Mouse (Mus musculus) layer of hippocampus, postnatal 36 days (tissue): ENCODE results near the gene Spocd1. TPM values are rescaled to one million over a fixed set of nuclear protein-coding genes. Genes with fewer than 3 reads are reported as not detected.
A peak's percentile ranks its signal among the peaks of the same experiment; 100 is the strongest.
"Not testable (repeated sequence)": the region's sequence is repeated elsewhere in the genome, so short reads cannot be mapped to it uniquely, and the experiment has no call there.

ENCODE experiments used
- DNase-seq, 2 experiments: peaks; one replicate each; pipeline ENCODE4 v3.0.0; 2022
- total RNA-seq, 2 experiments: library from RNA; stranded (reverse); gene quantifications; 2 replicates each; pipeline ENCODE4 v1.2.3; 2021

Gene Spocd1
- total RNA-seq = under 1 TPM; 0.51 to 0.55 TPM

GRCm38 (mm10) chr4:129928949-129929348 is at the start of gene Spocd1:
Spocd1 (plus strand) TSS chr4:129929249.
- DNase-seq = no peak

GRCm38 (mm10) chr4:129880615-129881014 is 48.4 kb upstream of the Spocd1 start:
- no peak for DNase-seq

GRCm38 (mm10) chr4:129881661-129882060 is 47.4 kb upstream of the Spocd1 start:
- no peak for DNase-seq

- peak; percentile 41 to 46 for DNase-seq
Measured at GRCm38 (mm10) chr4:129882555-129883293, 46.3 kb upstream of the Spocd1 start.

GRCm38 (mm10) chr4:129884041-129884930 is 44.8 kb upstream of the Spocd1 start:
- DNase-seq = peak; percentile 27 to 31

- DNase-seq = no peak
Measured at GRCm38 (mm10) chr4:129889661-129890060, 39.4 kb upstream of the Spocd1 start.

GRCm38 (mm10) chr4:129890094-129890493 is 39.0 kb upstream of the Spocd1 start:
- DNase-seq = no peak

- no peak for DNase-seq
Measured at GRCm38 (mm10) chr4:129894861-129895260, 34.2 kb upstream of the Spocd1 start.

- not testable (repeated sequence) for DNase-seq
Measured at GRCm38 (mm10) chr4:129898815-129899214, 30.2 kb upstream of the Spocd1 start.

- no peak for DNase-seq
Measured at GRCm38 (mm10) chr4:129902394-129902793, 26.7 kb upstream of the Spocd1 start.

GRCm38 (mm10) chr4:129903577-129903976 is 25.5 kb upstream of the Spocd1 start:
- no peak for DNase-seq

GRCm38 (mm10) chr4:129905032-129905431 is 24.0 kb upstream of the Spocd1 start:
- DNase-seq = no peak

- no peak for DNase-seq
Measured at GRCm38 (mm10) chr4:129906016-129906415, 23.0 kb upstream of the Spocd1 start.

- DNase-seq = no peak
Measured at GRCm38 (mm10) chr4:129908836-129909235, 20.2 kb upstream of the Spocd1 start.

- DNase-seq = no peak
Measured at GRCm38 (mm10) chr4:129909261-129909731, 19.8 kb upstream of the Spocd1 start.

- DNase-seq = no peak
Measured at GRCm38 (mm10) chr4:129912998-129913397, 16.1 kb upstream of the Spocd1 start.

- no peak for DNase-seq
Measured at GRCm38 (mm10) chr4:129913761-129914644, 15.0 kb upstream of the Spocd1 start.

- no peak for DNase-seq
Measured at GRCm38 (mm10) chr4:129914686-129915085, 14.4 kb upstream of the Spocd1 start.

GRCm38 (mm10) chr4:129915349-129915988 is 13.6 kb upstream of the Spocd1 start:
- no peak for DNase-seq

GRCm38 (mm10) chr4:129916159-129916558 is 12.9 kb upstream of the Spocd1 start:
- no peak for DNase-seq

- no peak for DNase-seq
Measured at GRCm38 (mm10) chr4:129917016-129917603, 11.9 kb upstream of the Spocd1 start.
